Mouse (Mus musculus): ENCODE measurements around the gene Mtrr. TPM values are rescaled to one million over a fixed set of nuclear protein-coding genes. Genes with fewer than 3 reads are reported as not detected.

Gene Mtrr
- polyA plus RNA-seq (2015; fragmentation: Nextera tagmentation; extraction: Ambion mirVana) = 9.0 and 9.4 TPM in 2 replicates

GRCm38 (mm10) chr13:68581747-68582516 is at the start of gene Mtrr, which contains the start of gene Fastkd3:
TSS of gene Mtrr (minus strand) at chr13:68582149.
TSS of gene Fastkd3 (plus strand) at chr13:68582234.

GRCm38 (mm10) chr13:68597199-68597598 is 15.2 kb upstream of the Mtrr start, which contains the start of gene 1700001L19Rik:
TSS of gene 1700001L19Rik (plus strand) at chr13:68597421.

Other genes with a start within 250 kb of the Mtrr start
- gene Fastkd3, start 85 bp upstream of the Mtrr start, polyA plus RNA-seq (2015; fragmentation: Nextera tagmentation; extraction: Ambion mirVana) = 19.2 and 20.3 TPM in 2 replicates
- gene 1700001L19Rik, start 15.3 kb upstream of the Mtrr start, polyA plus RNA-seq (2015; fragmentation: Nextera tagmentation; extraction: Ambion mirVana) = 9.1 and 12.7 TPM in 2 replicates

All from neural tube, postnatal 0 days (tissue).